Mouse (Mus musculus): ENCODE measurements at regions not wholly inside any gene's neighbourhood (a gene's known extent, or its start where the extent isn't known, plus 50 kb on each side); places are given as distances from the start of the nearest gene placed in this dataset.
A peak's percentile ranks its signal among the peaks of the same experiment; 100 is the strongest.
"Not testable (repeated sequence)": the region's sequence is repeated elsewhere in the genome, so short reads cannot be mapped to it uniquely, and the experiment has no call there.

GRCm38 (mm10) chr2:160578384-160579320, 67.0 kb upstream of the Top1 start:
- intact Hi-C loops (cut with DNase I), result loop anchor here (2.0 to 5.0 kb wide), 5 partner anchors 171 to 1666 kb away; no protein-coding TSS in a partner anchor
- DNase-seq, result peak; percentile 78

- no peak for DNase-seq
- intact Hi-C loops (cut with DNase I), result no loop called here
Measured at GRCm38 (mm10) chr2:160580250-160580649, 65.4 kb upstream of the Top1 start.

- DNase-seq, result no peak
- intact Hi-C loops (cut with DNase I), result no loop called here
Measured at GRCm38 (mm10) chr2:160581029-160581428, 64.7 kb upstream of the Top1 start.

- intact Hi-C loops (cut with DNase I); DNase-seq: not testable (repeated sequence)
Measured at GRCm38 (mm10) chr2:160583034-160583433, 62.7 kb upstream of the Top1 start.

- intact Hi-C loops (cut with DNase I), result no loop called here
- no peak for DNase-seq
Measured at GRCm38 (mm10) chr2:160583506-160583905, 62.2 kb upstream of the Top1 start.

GRCm38 (mm10) chr2:160584568-160584967, 61.1 kb upstream of the Top1 start:
- no peak for DNase-seq
- intact Hi-C loops (cut with DNase I), result no loop called here

GRCm38 (mm10) chr2:160587015-160587835, 58.5 kb upstream of the Top1 start:
- DNase-seq, result no peak
- intact Hi-C loops (cut with DNase I), result no loop called here

GRCm38 (mm10) chr2:160588401-160588800, 57.3 kb upstream of the Top1 start:
- intact Hi-C loops (cut with DNase I), result no loop called here
- no peak for DNase-seq

- intact Hi-C loops (cut with DNase I), result loop anchor here (5.0 kb wide), 1 partner anchor 1538 kb away; no protein-coding TSS in a partner anchor
- DNase-seq, result no peak
Measured at GRCm38 (mm10) chr2:160590209-160590910, 55.3 kb upstream of the Top1 start.

GRCm38 (mm10) chr2:160591446-160592180, 54.1 kb upstream of the Top1 start:
- DNase-seq, result no peak
- intact Hi-C loops (cut with DNase I), result loop anchor here (5.0 kb wide), 1 partner anchor 1539 kb away; no protein-coding TSS in a partner anchor

- intact Hi-C loops (cut with DNase I), result loop anchor here (5.0 kb wide), 1 partner anchor 1541 kb away; no protein-coding TSS in a partner anchor
- DNase-seq, result peak; percentile 53 to 61
Measured at GRCm38 (mm10) chr2:160593035-160593434, 52.7 kb upstream of the Top1 start.

All from gastrocnemius, postnatal 36 days (tissue).